Mouse (Mus musculus) adrenal gland, postnatal 10 days (tissue): ENCODE results near the gene Cttnbp2. TPM values are rescaled to one million over a fixed set of nuclear protein-coding genes. Genes with fewer than 3 reads are reported as not detected.
"Not testable (repeated sequence)": the region's sequence is repeated elsewhere in the genome, so short reads cannot be mapped to it uniquely, and the experiment has no call there.

Source experiments
- DNase-seq: peaks from one replicate; pipeline ENCODE4 v3.0.0; 2021; ENCODE audit warnings: mixed read lengths
- total RNA-seq, 2 experiments: library from RNA; stranded (reverse); gene quantifications; 2 replicates each; pipeline ENCODE4 v1.2.3; 2021

The Cttnbp2 gene
- total RNA-seq, 2 experiments from 2014 or later: 40.4 to 54.0 TPM

DNA sequence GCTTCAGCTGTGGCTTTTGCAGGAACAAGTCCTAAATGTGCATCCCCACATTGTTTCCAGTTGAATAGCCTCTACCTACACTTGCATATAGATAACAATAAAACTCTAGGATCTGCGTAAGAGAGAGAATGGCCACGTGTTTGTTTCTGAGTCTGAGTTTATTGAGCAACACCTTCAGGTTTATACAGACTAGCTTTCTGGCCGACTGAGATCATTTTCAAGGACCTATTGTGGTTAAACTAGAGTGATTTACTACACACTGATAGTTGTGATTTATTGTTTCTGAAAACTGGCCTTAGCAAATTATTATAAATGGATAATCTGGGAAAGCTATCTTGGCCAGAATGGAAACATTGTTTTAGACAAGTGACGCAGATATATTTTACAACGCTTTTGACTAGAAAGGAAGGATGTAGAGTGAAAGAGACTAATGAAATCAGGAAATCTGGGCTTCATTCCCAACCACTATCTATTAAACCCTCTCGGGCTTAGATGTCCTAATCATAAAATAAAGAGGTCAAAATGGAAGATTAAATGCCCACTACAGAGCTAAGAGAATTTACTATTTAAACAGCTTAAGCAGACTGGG, 96.7 kb downstream of the Cttnbp2 start:
- no peak for DNase-seq

DNA sequence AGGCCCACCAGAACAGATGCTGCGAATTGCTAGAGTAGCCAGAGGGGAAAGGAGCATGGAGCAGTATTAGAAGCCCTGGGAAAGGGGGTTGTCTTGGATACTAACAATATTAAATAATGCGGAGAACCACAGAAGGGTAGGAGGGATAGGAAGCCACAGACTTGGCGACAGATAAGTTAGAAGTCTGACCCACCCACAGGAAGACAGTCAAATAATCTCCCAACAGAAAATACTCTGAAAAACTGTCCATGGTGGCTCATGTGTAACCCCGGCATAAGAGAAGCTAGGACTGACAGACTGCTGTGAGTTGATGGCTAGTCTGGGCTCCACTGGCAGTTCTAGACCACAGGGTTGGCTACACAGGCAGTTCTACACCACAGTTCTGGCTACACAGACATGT, 98.7 kb downstream of the Cttnbp2 start:
- DNase-seq: no peak

DNA sequence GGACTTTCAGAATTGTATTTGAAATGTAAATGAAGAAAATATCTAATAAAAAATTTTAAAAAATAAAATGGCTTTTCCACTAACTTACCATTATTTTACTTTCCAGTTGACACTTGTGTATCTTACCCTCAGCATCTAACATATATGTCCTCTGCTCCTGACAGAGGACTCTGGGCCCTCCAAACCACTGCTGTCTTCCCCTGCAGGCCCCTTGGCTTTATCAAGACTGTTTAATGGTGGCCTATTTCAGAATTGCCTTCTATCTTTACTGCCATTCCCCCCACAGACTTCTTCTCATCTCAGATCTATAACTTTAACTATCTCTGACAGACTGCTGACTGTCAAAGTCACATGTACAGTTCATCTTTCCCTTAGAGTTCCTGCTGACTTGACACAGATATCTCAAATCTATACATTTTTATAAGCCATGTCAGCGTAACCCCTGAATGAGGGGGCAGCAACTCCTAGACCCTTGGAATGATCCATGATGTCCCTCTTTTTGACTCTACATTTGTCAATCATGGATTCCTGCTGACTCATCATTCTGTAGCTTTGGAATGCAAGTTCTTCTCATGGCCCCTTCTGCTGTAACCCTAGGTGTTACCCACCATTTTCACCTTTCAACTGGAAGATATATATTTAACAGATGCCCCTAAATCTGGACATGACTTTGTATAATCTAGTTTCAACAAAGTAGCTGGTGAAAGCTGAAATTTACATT, 103.0 kb downstream of the Cttnbp2 start:
- DNase-seq: no peak

DNA sequence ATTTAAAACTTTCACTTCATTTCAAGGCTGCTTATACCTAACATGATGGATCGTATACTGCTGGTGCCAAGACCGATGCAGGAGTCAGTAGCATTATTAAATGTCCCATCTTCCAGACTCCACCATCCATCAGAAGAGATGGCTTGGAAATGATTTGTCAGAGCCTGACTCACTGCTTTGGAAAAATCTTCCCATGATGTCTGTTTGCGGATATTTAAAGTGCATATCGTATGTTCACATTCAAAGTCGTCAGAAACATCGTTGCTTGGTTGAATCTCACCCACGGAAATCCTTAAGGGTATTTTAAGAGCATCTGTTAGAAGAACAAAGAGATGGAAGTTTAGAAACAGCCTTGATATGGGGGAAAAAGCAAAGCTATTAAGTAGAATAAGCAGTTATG, 106.2 kb downstream of the Cttnbp2 start:
- DNase-seq: no peak

DNA sequence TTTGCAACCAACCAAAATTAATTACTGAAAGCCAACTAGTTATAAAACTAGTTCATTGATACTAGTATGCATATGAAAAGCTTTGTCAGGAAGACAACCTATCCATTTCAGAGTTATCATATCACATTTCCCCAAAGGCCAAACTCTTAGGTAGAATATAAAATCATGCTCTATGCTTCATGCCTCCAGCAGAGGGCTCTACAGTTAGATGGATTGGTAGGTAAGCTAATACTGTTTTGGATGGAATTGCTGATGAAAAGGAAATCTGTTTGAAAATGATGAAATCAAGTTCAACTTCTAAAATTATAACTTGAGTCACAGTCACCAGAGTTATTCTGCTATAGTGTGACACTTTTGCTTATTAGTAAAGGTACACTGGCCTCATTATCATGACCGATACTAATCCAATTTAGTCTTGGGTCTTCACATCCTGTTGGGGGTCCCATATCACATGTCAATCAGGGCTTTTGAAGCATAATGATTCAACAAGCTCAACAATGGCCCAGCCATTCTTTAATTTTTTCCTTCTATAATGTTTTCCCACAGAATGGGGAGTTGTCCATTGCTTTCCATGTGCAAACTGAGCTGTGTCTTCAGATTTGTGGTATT, 113.5 kb downstream of the Cttnbp2 start:
- no peak for DNase-seq

DNA sequence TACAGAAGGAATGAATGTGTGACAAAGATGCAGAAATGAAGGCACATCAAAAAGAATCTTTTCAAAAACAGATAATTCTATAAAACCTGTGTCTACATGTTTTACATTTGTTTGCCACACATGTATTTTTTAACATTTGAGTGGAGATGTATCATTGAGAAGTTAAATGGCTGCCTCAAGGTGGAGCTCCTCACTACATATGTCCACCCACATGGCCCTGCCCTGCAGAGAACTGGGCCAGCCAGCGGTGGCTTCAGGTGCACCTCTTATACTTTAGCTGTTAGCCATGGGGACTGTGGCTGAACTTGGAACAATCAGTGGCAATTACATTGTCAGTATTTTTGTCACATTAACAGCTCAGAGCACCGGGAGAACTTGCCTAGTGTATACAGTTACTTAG, 133.3 kb downstream of the Cttnbp2 start:
- no peak for DNase-seq

DNA sequence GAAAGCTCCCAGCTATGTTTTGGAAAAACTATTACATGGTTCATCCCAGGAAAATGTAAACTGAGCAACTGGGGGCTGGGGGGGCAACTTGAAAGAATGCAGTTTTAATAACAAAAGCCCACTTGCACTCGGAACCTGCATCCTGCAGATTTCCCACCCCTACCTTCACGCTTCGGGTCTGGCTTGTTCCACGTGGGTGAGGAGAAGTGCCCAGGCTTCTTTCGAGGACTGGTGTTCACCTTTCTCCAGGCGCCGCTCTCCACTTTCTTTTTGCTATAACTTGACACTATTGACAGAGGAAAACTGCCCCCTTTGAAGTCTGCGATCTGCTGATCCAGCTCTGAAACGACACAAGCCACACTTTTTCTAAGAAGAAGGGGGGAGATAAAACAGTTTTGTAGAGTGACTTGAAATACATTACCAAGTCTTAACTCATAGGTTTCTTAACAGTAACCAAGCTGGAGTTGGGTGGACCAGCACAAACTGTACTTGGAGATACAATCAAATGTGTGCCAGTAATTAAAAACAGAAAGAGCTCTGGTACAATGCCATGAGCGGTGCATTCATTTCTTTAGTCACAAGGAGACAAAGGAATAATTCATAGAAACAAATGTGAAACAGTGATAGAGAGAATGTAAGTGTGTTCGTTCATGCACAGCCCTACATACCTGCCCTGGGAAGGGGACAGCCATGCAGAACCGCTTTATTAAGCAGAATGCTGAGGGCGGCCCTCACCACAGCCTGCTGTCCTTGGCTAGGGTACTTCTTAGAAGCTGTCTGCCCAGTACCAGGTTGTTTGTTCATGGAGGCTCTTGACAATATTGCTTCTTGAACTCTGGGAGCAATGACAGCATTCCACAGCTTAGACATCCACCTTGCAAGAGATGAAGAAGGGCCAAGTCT, 134.1 kb downstream of the Cttnbp2 start:
- no peak for DNase-seq

DNA sequence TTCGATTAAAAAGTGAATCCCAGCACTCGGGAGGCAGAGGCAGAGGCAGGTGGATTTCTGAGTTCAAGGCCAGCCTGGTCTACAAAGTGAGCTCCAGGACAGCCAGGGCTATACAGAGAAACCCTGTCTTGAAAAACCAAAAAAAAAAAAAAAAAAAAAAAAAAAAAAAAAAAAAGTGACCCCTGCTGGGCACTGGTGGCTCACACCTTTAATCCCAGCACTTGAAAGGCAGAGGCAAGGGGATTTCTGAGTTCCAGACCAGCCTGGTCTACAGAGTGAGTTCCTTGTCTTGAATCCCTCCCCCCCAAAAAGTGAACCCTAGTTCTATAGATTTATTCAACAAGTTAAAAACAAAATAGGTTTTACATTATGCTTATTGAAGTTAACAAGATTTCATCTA, 136.9 kb downstream of the Cttnbp2 start:
- DNase-seq: not testable (repeated sequence)

DNA sequence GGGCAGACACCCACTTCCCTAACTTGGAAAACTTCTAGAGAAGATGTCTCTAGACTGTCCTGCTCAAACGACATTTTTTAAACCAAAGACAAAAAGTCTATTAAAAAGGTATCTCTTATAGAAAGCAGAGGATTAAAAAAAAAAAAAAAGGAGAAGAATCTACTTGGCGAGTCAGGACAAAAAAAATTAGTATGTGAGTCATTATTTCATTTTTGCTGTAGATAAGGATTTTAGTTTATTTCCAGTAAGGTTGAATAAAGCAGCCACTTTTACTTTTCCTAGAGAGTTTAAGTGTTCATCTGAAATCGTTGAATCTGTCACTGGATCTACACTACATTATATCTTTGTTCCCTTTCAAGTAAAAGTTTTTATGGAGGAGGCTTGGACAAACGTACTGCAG, 139.9 kb downstream of the Cttnbp2 start:
- DNase-seq: no peak

DNA sequence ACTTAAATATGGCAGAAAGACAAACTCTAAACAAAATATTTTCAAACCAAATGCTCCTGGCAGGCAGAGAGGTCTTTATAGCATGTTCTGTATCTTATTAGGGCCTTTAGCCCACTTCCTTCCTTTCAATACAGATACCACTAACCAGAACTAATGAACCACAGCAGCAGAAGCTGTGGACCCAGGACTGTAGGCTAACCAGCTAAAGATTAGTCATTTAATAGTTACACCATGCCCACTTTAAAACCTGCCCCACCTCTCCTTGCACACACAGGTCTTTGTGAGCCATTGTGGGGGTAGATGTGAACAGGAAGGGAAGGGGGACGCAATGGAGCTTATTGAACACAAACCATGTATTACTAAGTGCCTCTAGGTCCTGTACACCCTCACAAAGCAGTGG, 141.0 kb downstream of the Cttnbp2 start:
- no peak for DNase-seq

DNA sequence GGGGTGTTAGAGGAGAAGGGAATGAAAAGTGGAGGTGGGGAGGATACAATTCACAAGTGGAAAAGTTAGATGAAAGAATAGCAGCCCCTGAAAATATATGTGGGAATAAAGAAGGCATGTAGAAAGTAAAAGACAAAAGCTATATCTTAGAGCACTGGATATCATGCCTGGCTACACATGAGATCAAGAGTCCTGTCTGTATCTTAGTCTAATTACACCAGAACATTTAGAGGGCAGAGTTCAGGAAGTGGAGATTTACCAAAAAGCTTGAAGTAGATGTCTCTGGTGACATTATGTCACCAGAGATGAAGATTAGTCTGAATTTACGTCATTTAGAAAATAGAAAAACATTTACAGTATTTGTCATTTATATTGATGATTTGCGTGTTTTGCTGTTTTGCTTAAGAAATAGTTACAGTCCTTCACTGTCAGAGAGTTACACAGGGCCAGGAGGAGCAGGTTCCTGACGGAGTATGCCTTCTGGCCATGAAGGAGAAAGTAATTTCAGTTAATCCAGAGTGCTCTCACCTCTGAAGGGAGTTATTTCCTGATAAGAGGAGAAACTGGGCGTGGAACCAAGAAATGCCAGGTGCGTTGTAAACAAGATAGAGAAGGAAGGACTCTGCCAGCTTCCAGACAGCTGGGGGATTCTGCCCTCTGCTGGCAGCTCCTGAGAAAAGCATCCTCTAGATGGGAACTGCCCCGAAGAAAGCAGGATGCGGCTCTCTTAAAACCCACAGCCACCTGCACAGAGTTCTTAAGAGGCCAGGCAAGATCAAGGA, 142.0 kb downstream of the Cttnbp2 start:
- DNase-seq: peak; percentile 69

DNA sequence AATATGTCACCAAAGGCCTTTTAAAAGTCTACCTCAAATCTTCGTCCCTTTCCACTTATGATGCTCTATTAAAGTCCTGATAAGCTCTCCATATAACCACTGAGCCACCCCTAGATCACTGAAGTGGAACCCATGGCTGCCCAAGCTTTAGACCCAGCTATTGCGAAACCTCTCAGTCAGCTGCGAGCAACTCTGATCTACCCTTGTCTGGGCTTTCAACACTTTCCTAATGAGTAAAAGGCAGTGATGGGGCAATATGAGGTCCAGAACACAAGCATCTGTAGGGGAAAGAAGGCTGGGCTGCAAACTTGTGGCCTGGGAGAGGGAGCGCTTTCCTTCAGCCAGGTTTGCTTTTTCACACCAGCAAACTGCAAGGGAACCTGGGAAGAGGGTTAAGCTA, 144.9 kb downstream of the Cttnbp2 start:
- no peak for DNase-seq

DNA sequence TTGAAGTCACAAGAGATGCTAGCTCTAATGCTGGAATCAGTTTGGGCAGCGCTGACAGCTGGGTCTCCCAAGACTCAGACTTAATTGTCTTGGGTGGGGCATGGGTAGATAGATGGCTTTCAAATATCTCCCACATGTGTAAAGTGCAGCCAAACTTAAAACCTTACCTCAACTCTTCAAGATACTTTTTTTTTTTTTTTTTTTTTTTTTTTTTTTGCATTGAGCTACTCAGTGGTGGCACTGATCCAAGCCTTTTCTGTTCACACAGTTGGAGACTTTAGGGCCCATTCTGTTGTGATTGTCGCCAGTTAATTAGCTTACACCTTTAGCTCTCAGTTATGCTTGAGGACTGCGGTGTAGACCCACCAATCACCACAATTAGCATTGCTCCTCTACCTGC, 145.6 kb downstream of the Cttnbp2 start:
- no peak for DNase-seq

DNA sequence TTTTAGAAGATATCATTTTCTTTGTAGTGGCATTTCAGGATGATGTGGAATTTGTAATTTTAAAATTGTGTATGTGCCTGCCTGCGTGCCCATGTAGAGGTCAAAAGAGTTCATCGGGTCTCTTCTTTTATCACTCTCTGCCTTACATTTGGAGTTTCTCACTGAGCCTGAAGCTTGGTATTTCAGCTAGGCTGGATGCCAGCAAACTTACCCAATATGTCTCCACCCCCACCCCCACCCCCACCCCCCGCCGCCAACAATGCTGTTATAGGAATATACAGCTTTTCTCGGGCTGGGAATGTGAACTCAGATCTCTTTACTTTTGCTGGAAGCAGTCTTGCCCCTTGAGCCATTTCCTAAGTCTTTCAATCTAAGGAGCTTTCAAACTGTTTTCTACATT, 152.4 kb downstream of the Cttnbp2 start:
- no peak for DNase-seq

DNA sequence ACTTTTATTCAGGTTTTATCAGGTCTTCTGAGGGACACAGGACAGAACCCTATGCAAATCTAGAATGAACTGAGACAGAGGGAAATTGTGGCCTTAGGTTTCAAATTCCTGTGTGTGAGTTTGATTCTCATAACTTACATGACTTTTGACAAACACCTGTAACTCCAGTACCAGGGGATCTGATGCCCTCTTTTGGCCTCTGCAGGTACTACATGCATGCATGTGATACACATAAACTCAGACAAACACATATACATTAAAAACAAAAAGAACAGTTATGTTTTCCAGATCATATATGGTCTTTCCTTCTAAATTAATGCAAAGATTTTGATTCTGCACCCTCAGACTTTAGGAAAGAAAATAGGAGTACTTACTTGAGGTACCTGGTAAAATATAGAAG, 153.7 kb downstream of the Cttnbp2 start:
- DNase-seq: no peak

DNA sequence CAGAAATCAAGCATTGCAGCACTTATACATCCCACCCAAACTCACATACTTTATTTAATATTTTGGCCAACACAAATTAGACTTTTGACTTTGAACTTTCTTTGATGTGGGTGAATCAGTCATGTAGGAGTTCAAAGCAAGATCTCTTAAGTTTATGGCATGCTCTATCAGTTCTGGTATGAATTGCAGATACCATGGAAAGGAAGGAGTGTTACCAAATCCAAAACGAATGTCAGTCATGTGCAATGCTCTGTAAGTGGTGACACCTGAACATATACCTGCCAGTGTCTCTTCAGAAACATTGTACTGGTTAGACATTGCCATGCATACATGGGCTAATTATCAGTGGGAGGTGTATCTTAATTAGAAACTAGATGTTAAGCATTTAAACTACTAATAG, 154.5 kb downstream of the Cttnbp2 start:
- no peak for DNase-seq

DNA sequence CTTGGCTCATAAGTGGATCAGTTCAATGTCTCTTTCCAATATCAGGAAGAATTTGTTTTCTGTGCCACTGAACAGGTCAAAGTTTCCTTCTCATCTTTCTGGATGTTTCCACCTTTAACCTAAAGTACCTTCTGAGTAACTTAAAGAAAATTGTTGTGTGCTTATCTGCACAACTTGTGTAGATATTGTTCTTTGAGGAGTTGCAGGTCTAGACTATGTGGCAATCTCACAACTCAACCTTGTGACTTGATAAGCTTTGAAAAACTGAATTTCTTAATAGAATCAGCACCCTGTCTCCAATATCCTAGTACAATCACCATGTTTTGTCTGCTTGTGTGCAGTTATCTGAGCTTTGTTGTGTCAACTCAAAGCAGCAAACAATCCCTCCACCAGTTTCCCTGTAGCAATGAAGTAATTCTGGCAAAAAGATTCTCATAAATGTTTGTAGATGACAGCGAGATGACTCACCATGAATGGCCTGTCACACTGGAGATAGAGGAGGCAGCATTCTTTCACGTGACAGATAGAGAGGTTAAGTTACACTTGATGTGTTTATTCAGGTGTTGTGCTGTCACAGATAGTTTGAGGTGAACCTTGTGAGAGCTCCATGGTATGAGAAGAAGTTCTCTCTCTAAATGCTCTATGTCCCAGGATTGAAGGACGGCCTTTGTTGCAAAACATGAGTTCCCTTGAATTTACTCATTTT, 165.3 kb downstream of the Cttnbp2 start:
- DNase-seq: no peak

DNA sequence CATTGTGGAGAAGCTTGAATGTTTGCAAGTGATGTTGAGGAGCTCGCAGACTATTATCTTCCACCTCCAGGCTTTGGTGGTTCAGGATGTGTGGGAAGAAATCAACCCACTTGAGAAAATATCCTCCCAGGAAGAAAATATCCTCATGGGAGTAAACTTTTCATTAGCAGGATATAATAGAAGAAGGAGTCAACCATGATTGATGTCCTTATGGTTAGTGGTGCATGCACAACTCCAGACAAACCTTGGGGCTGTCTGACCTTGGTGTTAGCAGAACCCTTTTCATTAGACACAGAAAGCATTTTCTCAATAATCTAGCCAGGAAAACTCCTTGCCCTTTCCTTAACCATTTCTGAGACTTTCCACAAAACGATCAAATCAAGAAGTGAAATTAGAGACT, 170.4 kb downstream of the Cttnbp2 start:
- no peak for DNase-seq

DNA sequence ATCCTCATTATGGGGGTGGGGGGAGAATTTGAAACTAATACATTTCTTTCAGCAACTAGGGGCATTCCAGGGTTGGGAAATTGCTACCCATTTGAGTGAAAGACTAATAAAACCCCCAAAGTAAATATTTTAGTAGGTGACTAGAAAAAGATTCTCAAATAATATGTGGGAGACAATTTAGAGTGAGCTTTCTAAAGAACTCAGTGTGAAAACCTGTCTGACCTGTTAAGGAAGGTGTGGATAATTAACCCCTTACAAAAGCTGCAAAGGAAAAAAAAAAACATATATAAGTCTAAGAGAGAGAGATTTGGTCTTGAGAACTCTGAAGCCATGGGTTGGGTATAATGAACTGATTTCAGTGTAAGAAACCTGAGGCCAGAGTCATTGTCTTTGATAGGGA, 176.3 kb downstream of the Cttnbp2 start:
- DNase-seq: no peak

DNA sequence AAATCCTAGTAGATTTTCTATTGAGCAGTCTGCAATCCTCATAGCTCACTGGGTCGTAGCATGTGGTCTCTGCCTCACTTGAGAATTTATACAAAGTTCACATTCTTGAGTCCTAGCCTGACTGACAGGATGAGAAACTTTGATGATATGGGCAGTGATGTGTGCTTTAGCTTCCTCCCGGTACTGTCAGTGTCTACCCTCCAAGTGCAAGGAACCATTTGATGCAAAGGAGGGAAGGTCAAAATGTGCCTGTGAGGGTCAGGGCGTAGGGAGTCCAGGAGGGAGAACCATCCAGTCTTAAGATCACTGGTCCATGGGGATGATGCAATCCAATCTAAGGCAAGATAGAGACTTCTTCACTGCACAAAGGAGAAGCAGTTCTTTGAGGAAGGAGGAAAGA, 179.2 kb downstream of the Cttnbp2 start:
- DNase-seq: no peak

DNA sequence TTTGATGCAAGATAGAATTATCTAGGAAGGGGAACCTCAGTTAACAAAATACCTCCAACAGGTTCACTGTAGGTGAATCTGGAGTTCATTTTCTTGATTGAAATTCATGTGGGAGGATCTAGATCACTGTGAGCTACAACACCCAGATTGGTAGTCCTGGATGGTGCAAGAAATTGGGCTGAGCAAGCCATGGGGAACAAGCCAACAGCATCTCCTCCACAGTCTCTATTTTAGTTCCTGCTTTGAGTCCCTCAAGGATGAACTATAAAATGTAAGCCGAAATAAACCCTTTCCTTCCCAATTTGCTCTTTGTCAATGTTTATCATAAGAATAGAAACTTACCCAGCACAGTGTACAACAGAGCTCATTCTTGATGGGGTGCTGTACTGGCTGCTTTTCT, 191.7 kb downstream of the Cttnbp2 start:
- no peak for DNase-seq
